ENCODE assay signal across 8 mouse cellular contexts in genomic region chr1:30700399-30701081, GRCm38 (mm10).
DNase-seq lines count a peak whose midpoint lies in the region; ATAC-seq lines count a peak whose summit lies in the region.

No protein-coding gene starts in this region.

- 49% methylated on average over 10 of the region's 10 CpGs for WGBS in kidney, embryonic 15.5 days
- WGBS in embryonic facial prominence, embryonic 11.5 days = 51% methylated on average over 10 of the region's 10 CpGs

- no peaks in the 10 kb centered on the region for H3K27me3 ChIP-seq in kidney, embryonic 15.5 days
- no peaks in the 10 kb centered on the region for H3K27me3 ChIP-seq in embryonic facial prominence, embryonic 11.5 days (ENCODE audit: control insufficient read depth, insufficient read depth, low read length)

- ATAC-seq in kidney, embryonic 15.5 days (replicated peaks; ENCODE audit: low FRiP score) = 0 out of 2 replicates have a peak, but pooled peaks have one; percentile 52
- no peak for ATAC-seq in embryonic facial prominence, embryonic 11.5 days (replicated peaks; ENCODE audit: insufficient number of reproducible peaks, low FRiP score, low TSS enrichment, low read depth)
- ATAC-seq in CD4-positive, CD25-positive, alpha-beta regulatory T cell, adult 4 months = no peak

- H3K4me1 ChIP-seq in kidney, embryonic 15.5 days = no peaks in the 10 kb centered on the region
- no peaks in the 10 kb centered on the region for H3K4me1 ChIP-seq in embryonic facial prominence, embryonic 11.5 days (ENCODE audit: control insufficient read depth, insufficient read depth, low read length)

- DNase-seq in kidney, postnatal 4 days = no peak
- peak; percentile 49 for DNase-seq in Muller cell, postnatal 12 days (ENCODE audit: inconsistent ontology term)
- DNase-seq in embryonic facial prominence, embryonic 11.5 days (ENCODE audit: low spot score) = peak; percentile 65
- DNase-seq in mesoderm, embryonic 11.5 days (ENCODE audit: low read depth, low spot score) = peak; percentile 47
- DNase-seq in urinary bladder, postnatal 36 days (ENCODE audit: low spot score in 2 of 2) = no peak
- no peak for DNase-seq in heart, adult 8-10 months (ENCODE audit: low spot score)

- H3K4me3 ChIP-seq in kidney, embryonic 15.5 days (replicated peaks) = no peak overlapping the region
- H3K4me3 ChIP-seq in embryonic facial prominence, embryonic 11.5 days (ENCODE audit: low read depth, low read length) = no peak overlapping the region

- no peaks in the 10 kb centered on the region for H3K36me3 ChIP-seq in kidney, embryonic 15.5 days
- no peaks in the 10 kb centered on the region for H3K36me3 ChIP-seq in embryonic facial prominence, embryonic 11.5 days (replicated peaks; ENCODE audit: control insufficient read depth, insufficient read depth, low read depth, low read length)

- H3K9me3 ChIP-seq in kidney, embryonic 15.5 days (replicated peaks) = no peaks in the 10 kb centered on the region
- no peaks in the 10 kb centered on the region for H3K9me3 ChIP-seq in embryonic facial prominence, embryonic 11.5 days (replicated peaks; ENCODE audit: control insufficient read depth, low read length)

- H3K9ac ChIP-seq in kidney, embryonic 15.5 days = no peak overlapping the region
- H3K9ac ChIP-seq in embryonic facial prominence, embryonic 11.5 days (replicated peaks; ENCODE audit: low read length) = no peak overlapping the region

- no peak overlapping the region for H3K4me2 ChIP-seq in kidney, embryonic 15.5 days
- H3K4me2 ChIP-seq in embryonic facial prominence, embryonic 11.5 days (ENCODE audit: low read depth, low read length) = no peak overlapping the region

- no peak overlapping the region for H3K27ac ChIP-seq in kidney, embryonic 15.5 days
- H3K27ac ChIP-seq in embryonic facial prominence, embryonic 11.5 days (replicated peaks; ENCODE audit: low read depth, low read length) = no peak overlapping the region

Comparison
In these comparisons a context has a peak if more than half of its experiments do, and no peak if none do; other contexts are left out.
1. DNase-seq: peak in Muller cell, postnatal 12 days (single experiment), embryonic facial prominence, embryonic 11.5 days (single experiment) and mesoderm, embryonic 11.5 days (single experiment); none in kidney, postnatal 4 days (0 of 2), urinary bladder, postnatal 36 days (0 of 2) and heart, adult 8-10 months (single experiment).